Mouse (Mus musculus): Measurements from ENCODE around the gene 1700010I14Rik.

Gene 1700010I14Rik

GRCm38 (mm10) chr17:8988119-8988807, at the start of gene 1700010I14Rik:
TSS of gene 1700010I14Rik (plus strand) at chr17:8988333.
- DNase-seq (ENCODE audit: low spot score) = peak; percentile 90

- no peak for DNase-seq (ENCODE audit: low spot score)
Measured at GRCm38 (mm10) chr17:8951588-8951987, 36.5 kb upstream of the 1700010I14Rik start.

DNA sequence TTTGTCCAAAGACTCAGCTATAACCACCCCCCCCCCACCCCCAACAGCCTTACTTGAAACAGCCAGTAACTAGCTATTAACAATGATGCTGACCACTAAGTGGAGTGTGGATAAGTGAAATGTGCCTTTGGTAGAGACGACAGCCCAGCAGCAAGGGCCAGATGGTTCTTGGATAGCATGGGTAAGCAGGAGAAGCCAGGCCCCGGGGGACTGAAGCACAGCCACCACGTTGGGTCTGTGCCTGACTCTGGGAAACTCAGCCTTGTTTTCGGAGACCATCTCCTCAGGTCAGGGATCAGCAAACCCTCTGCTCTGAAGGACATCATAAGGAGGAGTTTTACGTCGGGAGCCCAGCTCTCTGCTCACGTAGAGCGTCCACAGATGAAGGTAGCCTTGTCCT, 35.2 kb upstream of the 1700010I14Rik start:
- peak; percentile 28 for DNase-seq (ENCODE audit: low spot score)

- DNase-seq (ENCODE audit: low spot score) = peak; percentile 31
Measured at GRCm38 (mm10) chr17:8958125-8958524, 30.0 kb upstream of the 1700010I14Rik start.

DNA sequence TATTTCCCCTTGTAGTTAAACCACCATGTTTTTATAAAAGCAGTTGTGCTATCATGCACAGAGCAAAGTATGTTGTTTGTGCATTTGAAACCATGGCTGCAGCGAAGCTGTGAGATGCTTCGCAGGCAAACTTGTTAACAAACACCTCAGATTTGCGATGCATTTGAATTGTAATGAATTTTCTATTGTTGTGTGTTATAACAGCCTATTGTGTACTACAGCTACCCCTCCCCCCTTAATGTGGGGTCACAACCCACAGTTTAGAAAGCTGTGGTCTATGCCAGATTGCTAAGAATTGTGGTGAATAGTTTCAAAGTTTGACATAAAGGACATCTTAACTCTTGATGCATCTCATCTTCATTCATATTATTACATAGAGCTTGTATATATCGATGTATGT, 27.7 kb upstream of the 1700010I14Rik start:
- no peak for DNase-seq (ENCODE audit: low spot score)

GRCm38 (mm10) chr17:8961097-8961496, 27.0 kb upstream of the 1700010I14Rik start:
- no peak for DNase-seq (ENCODE audit: low spot score)

DNA sequence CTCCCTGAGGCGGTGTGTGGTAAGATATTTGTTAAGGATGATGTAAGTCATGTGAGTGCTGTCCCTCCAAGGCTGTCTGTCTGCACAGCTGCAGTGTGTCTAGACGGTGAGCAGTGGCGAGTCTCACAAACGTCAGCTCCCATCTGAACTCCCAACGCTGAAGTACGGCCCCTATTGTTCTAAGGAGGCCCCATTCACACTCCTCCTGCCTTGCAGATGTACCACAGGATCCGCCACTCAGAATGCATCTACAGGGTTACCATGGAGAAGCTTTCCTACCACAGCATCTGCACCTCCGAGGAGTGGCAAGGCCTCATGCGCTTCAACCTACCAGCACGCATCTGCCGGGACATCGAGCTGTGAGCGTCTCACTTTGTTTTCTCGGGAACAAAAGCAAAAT, 26.5 kb upstream of the 1700010I14Rik start:
- no peak for DNase-seq (ENCODE audit: low spot score)

DNA sequence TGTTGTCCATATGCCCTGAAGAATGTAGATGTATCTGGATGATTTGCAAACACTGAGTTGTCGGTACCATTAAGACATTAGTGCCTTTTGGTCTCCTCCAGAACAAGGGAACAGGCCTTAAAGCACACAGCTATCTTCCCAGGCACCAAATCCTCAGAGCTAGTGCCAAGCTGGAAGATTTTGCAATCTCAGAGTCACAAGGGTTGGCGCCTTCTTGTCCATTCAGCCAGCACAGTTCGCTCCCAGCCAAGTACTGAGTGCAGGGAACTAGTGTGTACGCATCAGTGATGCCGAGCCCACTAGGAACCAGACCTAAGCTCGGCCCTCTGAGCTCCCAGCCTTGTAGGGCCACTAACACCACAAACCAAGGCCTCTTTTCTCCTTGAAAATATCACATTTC, 23.0 kb upstream of the 1700010I14Rik start:
- no peak for DNase-seq (ENCODE audit: low spot score)

- DNase-seq (ENCODE audit: low spot score) = peak; percentile 36
Measured at GRCm38 (mm10) chr17:8972152-8972854, 15.8 kb upstream of the 1700010I14Rik start.

DNA sequence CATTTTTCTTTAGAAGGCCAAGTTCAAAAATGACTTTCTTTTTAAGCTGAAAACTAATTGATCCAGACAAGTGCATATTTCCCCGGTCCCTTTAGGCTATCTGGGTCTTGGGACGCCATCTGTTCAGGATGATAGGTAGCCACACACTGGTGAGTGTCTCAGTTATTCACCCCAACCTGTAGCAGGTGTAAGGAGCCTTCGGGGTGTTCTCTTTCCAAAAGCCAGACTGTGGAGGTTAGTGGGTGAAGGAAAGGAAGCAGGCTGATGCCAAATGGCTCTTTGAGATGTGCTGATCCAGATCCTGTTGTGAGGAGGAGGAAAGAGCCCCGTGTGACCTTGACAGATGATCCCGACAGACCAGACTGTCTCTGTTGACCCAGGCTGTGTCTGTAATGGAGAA, 14.8 kb upstream of the 1700010I14Rik start:
- DNase-seq (ENCODE audit: low spot score) = no peak

- DNase-seq (ENCODE audit: low spot score) = peak; percentile 24
Measured at GRCm38 (mm10) chr17:8974423-8974822, 13.7 kb upstream of the 1700010I14Rik start.

DNA sequence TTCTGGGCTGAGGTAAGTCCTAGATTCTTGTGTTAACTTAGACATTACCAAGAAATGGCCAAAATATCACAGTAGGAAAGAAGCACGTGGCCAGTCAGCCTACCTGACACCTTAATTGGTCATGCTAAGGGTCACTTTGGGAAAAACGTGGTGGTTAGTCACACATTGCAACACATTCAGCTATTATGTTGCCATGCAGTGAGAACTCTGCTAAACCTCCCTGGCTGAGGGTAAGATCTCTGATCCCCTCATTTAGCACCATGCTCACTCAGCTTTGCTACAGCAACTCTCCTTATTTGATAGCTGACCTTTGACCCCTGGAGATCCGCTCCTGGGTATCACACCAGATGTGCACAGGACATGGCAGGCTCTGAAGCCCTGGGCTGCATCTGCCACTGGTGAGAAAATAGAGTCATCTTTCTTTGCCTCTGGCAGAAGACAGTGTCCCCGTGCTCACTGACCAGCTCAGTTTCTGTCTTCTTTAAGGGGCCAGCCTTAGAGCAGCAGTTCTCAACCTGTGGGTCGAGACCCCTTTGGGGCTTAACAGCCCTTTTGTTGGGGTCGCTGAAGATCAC, 13.2 kb upstream of the 1700010I14Rik start:
- no peak for DNase-seq (ENCODE audit: low spot score)

DNA sequence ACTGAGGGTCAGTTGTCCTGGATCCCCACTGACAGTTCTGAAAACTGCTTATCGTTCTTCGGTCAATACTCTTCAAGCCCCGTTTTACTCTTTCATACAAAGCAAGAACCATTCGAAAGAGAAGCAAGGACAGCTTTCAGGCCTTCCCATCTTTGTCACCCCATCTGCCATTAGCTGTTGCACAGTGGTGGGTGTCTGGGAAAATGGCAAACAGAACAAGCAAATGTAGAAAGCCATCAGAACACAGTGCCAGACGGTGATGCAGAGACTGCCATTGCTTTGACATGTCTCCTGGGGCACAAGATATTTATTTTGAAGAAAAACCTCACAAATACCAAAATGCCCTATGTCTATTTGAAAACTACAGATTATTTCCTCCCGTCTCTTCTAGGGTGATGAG, 11.4 kb upstream of the 1700010I14Rik start:
- DNase-seq (ENCODE audit: low spot score) = no peak

DNA sequence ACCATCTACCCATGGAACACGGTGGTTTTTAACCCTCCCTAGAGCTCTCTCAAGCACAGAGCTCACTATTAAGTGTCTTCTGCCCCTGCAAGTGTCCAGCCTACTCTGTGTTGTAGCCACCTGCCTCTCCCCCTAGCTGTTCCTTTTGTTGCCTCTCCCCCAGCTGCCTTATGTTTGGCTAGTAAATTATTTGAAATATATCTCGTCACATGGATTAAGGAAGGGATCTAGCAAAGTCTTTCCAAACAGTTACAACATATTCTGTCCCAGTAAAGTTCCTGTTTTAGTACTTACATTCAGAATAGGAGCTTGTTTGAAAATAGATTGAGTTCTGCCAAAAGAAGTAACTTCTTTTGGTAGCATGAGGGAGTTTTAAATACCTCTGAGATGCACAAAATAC, 10.9 kb upstream of the 1700010I14Rik start:
- DNase-seq (ENCODE audit: low spot score) = no peak

- DNase-seq (ENCODE audit: low spot score) = no peak
Measured at GRCm38 (mm10) chr17:8983576-8983975, 4.6 kb upstream of the 1700010I14Rik start.

GRCm38 (mm10) chr17:8985714-8986113, 2.4 kb upstream of the 1700010I14Rik start:
- DNase-seq (ENCODE audit: low spot score) = no peak

DNA sequence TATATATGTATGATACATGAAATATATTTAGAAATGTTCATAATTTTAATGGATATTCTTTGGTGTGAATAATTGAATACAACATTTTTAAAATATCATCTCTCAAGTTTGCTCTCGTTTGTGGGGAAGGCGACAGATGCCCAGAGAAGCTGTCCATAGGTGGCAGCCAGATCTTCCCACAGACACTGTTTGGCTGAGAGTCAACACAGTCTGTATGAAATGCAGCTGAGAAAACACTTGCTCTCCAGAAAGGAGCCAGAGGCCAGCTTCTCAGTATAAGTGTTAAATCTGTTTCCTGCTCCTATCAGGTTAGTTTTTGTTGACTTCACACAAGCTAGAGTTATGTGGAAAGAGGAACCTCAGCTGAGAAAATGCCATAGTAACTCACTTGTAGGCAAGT, 1.6 kb upstream of the 1700010I14Rik start:
- DNase-seq (ENCODE audit: low spot score) = no peak

- no peak for DNase-seq (ENCODE audit: low spot score)
Measured at GRCm38 (mm10) chr17:8987369-8987768, 764 bp upstream of the 1700010I14Rik start.

- no peak for DNase-seq (ENCODE audit: low spot score)
Measured at GRCm38 (mm10) chr17:8991160-8991559, 3.0 kb downstream of the 1700010I14Rik start.

DNA sequence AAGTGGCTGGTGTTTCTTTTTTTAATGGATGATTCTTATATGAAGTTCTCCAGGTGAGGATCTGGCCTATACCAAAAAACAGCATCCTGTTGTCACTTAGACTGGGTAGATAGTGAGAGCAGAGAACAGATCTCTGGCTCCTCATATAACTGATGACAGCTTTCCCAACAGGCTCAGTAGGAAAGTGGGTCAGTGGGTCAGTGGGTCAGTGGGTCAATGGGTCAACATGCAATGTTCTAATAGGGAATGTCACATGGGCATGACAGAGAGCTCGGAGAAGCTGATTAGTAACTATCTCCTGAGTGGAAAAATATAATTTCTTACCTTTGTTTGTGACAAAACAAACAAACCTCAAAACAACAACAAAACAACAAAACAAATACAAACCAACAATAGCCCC, 7.2 kb downstream of the 1700010I14Rik start:
- DNase-seq (ENCODE audit: low spot score) = no peak

DNA sequence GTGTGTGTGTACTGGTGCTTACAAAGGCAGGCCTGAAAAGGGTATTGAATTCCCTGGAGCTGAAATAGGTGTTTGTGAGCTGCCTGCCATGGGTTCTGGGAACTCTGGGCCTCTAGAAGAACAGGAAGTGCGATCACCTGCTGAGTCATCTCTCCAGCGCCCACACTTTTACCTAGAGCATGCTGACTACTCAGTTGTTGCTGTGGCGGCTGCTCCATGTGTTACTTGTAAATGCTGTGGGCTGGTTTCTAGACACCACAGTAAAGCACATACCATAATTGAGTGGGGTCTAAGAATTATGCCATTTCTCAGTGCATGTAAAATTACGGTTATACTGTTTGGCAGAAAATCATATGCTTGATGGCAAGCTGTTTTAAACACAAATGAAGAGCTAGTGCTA, 14.3 kb downstream of the 1700010I14Rik start:
- DNase-seq (ENCODE audit: low spot score) = no peak

DNA sequence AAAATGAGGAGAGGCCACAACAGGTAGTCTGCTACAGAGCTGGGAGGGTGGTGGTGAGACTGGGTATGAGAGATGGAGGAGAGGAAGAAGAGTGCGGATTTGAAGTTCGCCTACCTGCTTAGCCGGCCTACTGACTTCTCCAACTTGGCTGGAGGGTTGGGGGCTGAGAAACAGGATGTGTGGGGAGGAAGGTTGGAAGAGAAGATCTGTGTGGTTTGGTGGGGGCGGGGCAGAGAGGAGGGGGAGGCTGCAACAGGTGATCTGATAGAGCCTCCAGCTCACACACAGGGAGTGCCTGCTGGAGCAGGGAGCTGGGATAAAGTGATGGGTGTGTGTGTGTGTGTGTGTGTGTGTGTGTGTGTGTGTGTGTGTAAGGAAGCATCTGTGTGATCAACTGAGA, 16.4 kb downstream of the 1700010I14Rik start:
- DNase-seq (ENCODE audit: low spot score) = no peak

- no peak for DNase-seq (ENCODE audit: low spot score)
Measured at GRCm38 (mm10) chr17:9023198-9023942, 35.2 kb downstream of the 1700010I14Rik start.
